Mouse (Mus musculus): ENCODE data around the gene Mdk. TPM values are rescaled to one million over a fixed set of nuclear protein-coding genes. Genes with fewer than 3 reads are reported as not detected.

The Mdk gene
- polyA plus RNA-seq, 1 experiment from 2014 or later: 128 TPM

GRCm38 (mm10) chr2:91964610-91965204 lies 32.6 kb upstream of the Mdk start:
- WGBS: 60% methylated on average over 3 of the region's 3 CpGs
- Histone ChIP-seq H3K9ac (ENCODE audit: low read depth, low read length) (no peak overlapping the region), H3K27me3 (replicated peaks; ENCODE audit: control insufficient read depth, insufficient read depth, low read length) (no peaks in the 10 kb centered on the region), H3K9me3 (ENCODE audit: control insufficient read depth) (no peaks in the 10 kb centered on the region), H3K4me2 (replicated peaks; ENCODE audit: low read depth) (peak overlapping the region; percentile 38; the same call in 1 of the 2 replicates), H3K4me1 (replicated peaks; ENCODE audit: control insufficient read depth, insufficient read depth, low read length) (peaks cover 21% of the 10 kb centered on the region), H3K27ac (ENCODE audit: low read depth, low read length) (peak overlapping the region; percentile 97; the same call in 1 of the 2 replicates), H3K36me3 (ENCODE audit: control insufficient read depth, insufficient read depth) (no peaks in the 10 kb centered on the region), H3K4me3 (ENCODE audit: low read depth, low read length) (peak overlapping the region; percentile 18; the same call in 1 of the 2 replicates)
- no peak for TF ChIP-seq CTCF (IDR thresholded peaks at IDR 0.05; ENCODE audit: low read depth)
- no peak for ATAC-seq

GRCm38 (mm10) chr2:91963443-91963932 lies 31.4 kb upstream of the Mdk start:
- H3K9me3 ChIP-seq (ENCODE audit: control insufficient read depth): no peaks in the 10 kb centered on the region
- H3K27ac ChIP-seq (ENCODE audit: low read depth, low read length): peak overlapping the region; percentile 97
- H3K9ac ChIP-seq (ENCODE audit: low read depth, low read length): peak overlapping the region; percentile 94
- H3K4me1 ChIP-seq (replicated peaks; ENCODE audit: control insufficient read depth, insufficient read depth, low read length): peaks cover 27% of the 10 kb centered on the region
- H3K27me3 ChIP-seq (replicated peaks; ENCODE audit: control insufficient read depth, insufficient read depth, low read length): no peaks in the 10 kb centered on the region
- peak; percentile 88 for ATAC-seq
- peak overlapping the region; percentile 77 for H3K4me2 ChIP-seq (replicated peaks; ENCODE audit: low read depth)
- H3K36me3 ChIP-seq (ENCODE audit: control insufficient read depth, insufficient read depth): no peaks in the 10 kb centered on the region; the same call in 1 of the 2 replicates
- H3K4me3 ChIP-seq (ENCODE audit: low read depth, low read length): peak overlapping the region; percentile 89
- WGBS: under 1% methylated on average over 36 of the region's 57 CpGs
- TF ChIP-seq CTCF (IDR thresholded peaks at IDR 0.05; ENCODE audit: low read depth): peak; percentile 95

GRCm38 (mm10) chr2:91962864-91963401 lies 30.8 kb upstream of the Mdk start:
- H3K27ac ChIP-seq (ENCODE audit: low read depth, low read length): peak overlapping the region; percentile 97
- TF ChIP-seq CTCF (IDR thresholded peaks at IDR 0.05; ENCODE audit: low read depth): no peak
- H3K4me3 ChIP-seq (ENCODE audit: low read depth, low read length): peak overlapping the region; percentile 89
- H3K36me3 ChIP-seq (ENCODE audit: control insufficient read depth, insufficient read depth): no peaks in the 10 kb centered on the region; the same call in 1 of the 2 replicates
- no peaks in the 10 kb centered on the region for H3K9me3 ChIP-seq (ENCODE audit: control insufficient read depth)
- peaks cover 24% of the 10 kb centered on the region for H3K4me1 ChIP-seq (replicated peaks; ENCODE audit: control insufficient read depth, insufficient read depth, low read length)
- no peaks in the 10 kb centered on the region for H3K27me3 ChIP-seq (replicated peaks; ENCODE audit: control insufficient read depth, insufficient read depth, low read length)
- peak overlapping the region; percentile 77 for H3K4me2 ChIP-seq (replicated peaks; ENCODE audit: low read depth)
- H3K9ac ChIP-seq (ENCODE audit: low read depth, low read length): peak overlapping the region; percentile 94
- ATAC-seq: peak; percentile 4
- under 1% methylated on average over 36 of the region's 39 CpGs for WGBS

- Histone ChIP-seq H3K9me3 (ENCODE audit: control insufficient read depth) (no peaks in the 10 kb centered on the region), H3K4me1 (replicated peaks; ENCODE audit: control insufficient read depth, insufficient read depth, low read length) (peaks cover 22% of the 10 kb centered on the region; the same call in 1 of the 2 replicates), H3K9ac (ENCODE audit: low read depth, low read length) (peak overlapping the region; percentile 94), H3K27ac (ENCODE audit: low read depth, low read length) (peak overlapping the region; percentile 97), H3K36me3 (ENCODE audit: control insufficient read depth, insufficient read depth) (no peaks in the 10 kb centered on the region; the same call in 1 of the 2 replicates), H3K4me3 (ENCODE audit: low read depth, low read length) (peak overlapping the region; percentile 89), H3K4me2 (replicated peaks; ENCODE audit: low read depth) (peak overlapping the region; percentile 77), H3K27me3 (replicated peaks; ENCODE audit: control insufficient read depth, insufficient read depth, low read length) (no peaks in the 10 kb centered on the region)
- TF ChIP-seq CTCF (IDR thresholded peaks at IDR 0.05; ENCODE audit: low read depth): no peak
- ATAC-seq: peak; percentile 80
- 18% methylated on average over 4 of the region's 4 CpGs for WGBS
Observed at GRCm38 (mm10) chr2:91961901-91962761, 30.0 kb upstream of the Mdk start.

GRCm38 (mm10) chr2:91960459-91960858 lies 28.4 kb upstream of the Mdk start:
- WGBS: 75% methylated on average over 5 of the region's 5 CpGs
- Histone ChIP-seq H3K9me3 (ENCODE audit: control insufficient read depth) (no peaks in the 10 kb centered on the region), H3K4me3 (ENCODE audit: low read depth, low read length) (no peak overlapping the region), H3K27me3 (replicated peaks; ENCODE audit: control insufficient read depth, insufficient read depth, low read length) (no peaks in the 10 kb centered on the region), H3K9ac (ENCODE audit: low read depth, low read length) (no peak overlapping the region), H3K36me3 (ENCODE audit: control insufficient read depth, insufficient read depth) (no peaks in the 10 kb centered on the region; the same call in 1 of the 2 replicates), H3K4me1 (replicated peaks; ENCODE audit: control insufficient read depth, insufficient read depth, low read length) (peaks cover 26% of the 10 kb centered on the region; the same call in 1 of the 2 replicates), H3K27ac (ENCODE audit: low read depth, low read length) (no peak overlapping the region), H3K4me2 (replicated peaks; ENCODE audit: low read depth) (no peak overlapping the region; the same call in 1 of the 2 replicates)
- no peak for TF ChIP-seq CTCF (IDR thresholded peaks at IDR 0.05; ENCODE audit: low read depth)
- ATAC-seq: no peak

All from intestine, postnatal 0 days (tissue).